Mouse (Mus musculus) midbrain, postnatal 0 days (tissue): Measurements from ENCODE around the gene Mymk. TPM values are rescaled to one million over a fixed set of nuclear protein-coding genes. Genes with fewer than 3 reads are reported as not detected.

ENCODE experiments used
- ATAC-seq: fragments of 200-750 bp; cut with Nextera tagmentation; 2 replicates; pipeline ENCODE4 v1.8.0; 2017; ENCODE audit warnings: moderate number of reproducible peaks, mild to moderate bottlenecking, moderate TSS enrichment, moderate library complexity; ENCODE audit not compliant: low FRiP score
- DNase-seq: peaks from one replicate; pipeline ENCODE4 v3.0.0-alpha.2; 2015; ENCODE audit warnings: low spot score
- H3K27ac ChIP-seq: fragments of 300-500 bp; sonication (generic); 2 replicates; pipeline ENCODE4 v1.5.1; 2014; ENCODE audit warnings: low read depth, mild to moderate bottlenecking, low read length, mixed read lengths
- H3K27me3 ChIP-seq: fragments of 300-500 bp; sonication (generic); 2 replicates; pipeline ENCODE4 v1.6.1; 2014; ENCODE audit warnings: low read length, control low read depth, mixed read lengths; ENCODE audit not compliant: insufficient read depth
- H3K36me3 ChIP-seq: fragments of 300-500 bp; sonication (generic); 2 replicates; pipeline ENCODE4 v1.6.1; 2014; ENCODE audit warnings: low read length, control low read depth, mixed read lengths; ENCODE audit not compliant: insufficient read depth
- H3K4me1 ChIP-seq: fragments of 300-500 bp; sonication (generic); 2 replicates; pipeline ENCODE4 v1.6.1; 2014; ENCODE audit warnings: mild to moderate bottlenecking, control low read depth, antibody characterized with exemption, low read length, mixed read lengths; ENCODE audit not compliant: insufficient read depth
- H3K4me2 ChIP-seq: fragments of 300-500 bp; sonication (generic); 2 replicates; pipeline ENCODE4 v1.6.1; 2014; ENCODE audit warnings: low read depth, mild to moderate bottlenecking, low read length, mixed read lengths; ENCODE audit not compliant: poor library complexity, severe bottlenecking
- H3K4me3 ChIP-seq: fragments of 300-500 bp; sonication (generic); 2 replicates; pipeline ENCODE4 v1.5.1; 2014; ENCODE audit warnings: low read depth, mild to moderate bottlenecking, low read length, moderate library complexity
- H3K9ac ChIP-seq: fragments of 300-500 bp; sonication (generic); replicated peaks from 2 replicates; pipeline ENCODE4 v1.6.1; 2014; ENCODE audit warnings: mild to moderate bottlenecking, low read length, moderate library complexity, mixed read lengths; ENCODE audit not compliant: poor library complexity, severe bottlenecking
- H3K9me3 ChIP-seq: fragments of 300-500 bp; sonication (generic); 2 replicates; pipeline ENCODE4 v1.6.1; 2016; ENCODE audit warnings: low read length, control low read depth
- CTCF ChIP-seq: IDR thresholded peaks from 2 replicates; pipeline ENCODE4 v1.5.1; 2016; ENCODE audit warnings: antibody characterized with exemption, mild to moderate bottlenecking
- WGBS: fragments of 180-500 bp; shearing (Covaris S2); extraction: QIAGEN DNeasy Blood & Tissue Kit; methylation state at CpG from one replicate; pipeline ENCODE4 v1.1.7; 2014; 5-methylcytosine and 5-hydroxymethylcytosine counted together
- polyA plus RNA-seq: library from polyadenylated mRNA; unstranded; fragments of >200 nt; fragmentation: Nextera tagmentation; extraction: Ambion mirVana; gene quantifications from 2 replicates; pipeline ENCODE4 v1.2.1, GENCODE M21; 2015
- total RNA-seq: library from RNA; depleted of rRNA; stranded (reverse); fragments of >200 nt; gene quantifications from 2 replicates; pipeline ENCODE4 v1.2.3, GENCODE M21; 2014; rRNA removed

Mymk gene
- total RNA-seq, result 0.16 TPM in 1 of 2 replicates, not detected in the other
- 0.15 TPM in 1 of 2 replicates, not detected in the other for polyA plus RNA-seq

- Histone ChIP-seq H3K9ac (no peak within 1 kb of the TSS), H3K4me1 (no peaks in the 10 kb centered on the region), H3K27me3 (no peaks in the 10 kb centered on the region), H3K27ac (no peak within 1 kb of the TSS), H3K4me2 (no peak within 1 kb of the TSS), H3K4me3 (no peak within 1 kb of the TSS), H3K36me3 (no peaks in the 10 kb centered on the region), H3K9me3 (no peaks in the 10 kb centered on the region)
- no peak for TF ChIP-seq CTCF
- DNase-seq, result no peak
- 72% methylated on average over 2 of the region's 2 CpGs for WGBS
- ATAC-seq, result no peak
Observed at GRCm38 (mm10) chr2:27071978-27072377, at the start of gene Mymk. TSS of gene Mymk (minus strand) at chr2:27072179.

GRCm38 (mm10) chr2:27120241-27120641 is 48.3 kb upstream of the Mymk start:
- no peak overlapping the region for H3K27ac ChIP-seq
- DNase-seq, result peak; percentile 52
- H3K4me1 ChIP-seq, result no peaks in the 10 kb centered on the region
- H3K36me3 ChIP-seq, result no peaks in the 10 kb centered on the region
- no peak for ATAC-seq
- H3K4me2 ChIP-seq, result no peak overlapping the region
- no peaks in the 10 kb centered on the region for H3K9me3 ChIP-seq
- no peak overlapping the region for H3K4me3 ChIP-seq
- TF ChIP-seq CTCF, result no peak
- 64% methylated on average over 8 of the region's 8 CpGs for WGBS
- no peaks in the 10 kb centered on the region for H3K27me3 ChIP-seq
- H3K9ac ChIP-seq, result no peak overlapping the region

DNA sequence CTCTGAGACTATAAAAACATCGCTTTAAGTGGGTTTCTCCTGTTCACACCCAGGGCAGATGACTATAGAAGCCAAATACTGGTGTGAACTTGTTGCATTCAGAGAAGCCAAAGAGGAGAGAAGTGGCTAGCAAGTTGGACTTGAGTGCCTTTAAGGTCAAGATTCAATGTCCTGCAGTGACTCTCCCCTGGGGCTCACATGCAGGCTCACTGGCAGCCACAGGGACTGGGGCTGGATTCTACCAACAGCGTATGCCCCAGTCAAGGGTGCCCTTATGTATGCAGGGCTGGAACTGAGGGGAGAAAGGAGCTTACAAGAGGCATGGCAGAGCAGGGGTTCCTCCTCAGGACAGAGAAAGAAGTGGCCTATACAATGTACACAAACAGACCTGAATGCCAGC is 47.8 kb upstream of the Mymk start:
- H3K9me3 ChIP-seq, result no peaks in the 10 kb centered on the region
- TF ChIP-seq CTCF, result no peak

GRCm38 (mm10) chr2:27118452-27118851 is 46.5 kb upstream of the Mymk start:
- Histone ChIP-seq H3K27me3 (no peaks in the 10 kb centered on the region), H3K4me3 (no peak overlapping the region), H3K4me2 (no peak overlapping the region), H3K9ac (no peak overlapping the region), H3K9me3 (no peaks in the 10 kb centered on the region), H3K27ac (no peak overlapping the region), H3K36me3 (no peaks in the 10 kb centered on the region), H3K4me1 (no peaks in the 10 kb centered on the region)
- no peak for TF ChIP-seq CTCF
- 60% methylated on average over 4 of the region's 4 CpGs for WGBS
- ATAC-seq (no peak), DNase-seq (no peak)

More for the DNA sequence above, 47.8 kb upstream of the Mymk start:
- no peak overlapping the region for H3K4me2 ChIP-seq
- DNase-seq (no peak), ATAC-seq (no peak)
- no peak overlapping the region for H3K9ac ChIP-seq
- H3K4me3 ChIP-seq, result no peak overlapping the region
- H3K36me3 ChIP-seq, result no peaks in the 10 kb centered on the region
- WGBS, result 84% methylated on average over 2 of the region's 2 CpGs
- H3K27ac ChIP-seq, result no peak overlapping the region
- no peaks in the 10 kb centered on the region for H3K27me3 ChIP-seq
- H3K4me1 ChIP-seq, result no peaks in the 10 kb centered on the region

- no peak for ATAC-seq
- DNase-seq, result no peak
- Histone ChIP-seq H3K9me3 (no peaks in the 10 kb centered on the region), H3K27ac (no peak overlapping the region), H3K4me3 (no peak overlapping the region), H3K27me3 (no peaks in the 10 kb centered on the region), H3K9ac (no peak overlapping the region), H3K36me3 (no peaks in the 10 kb centered on the region), H3K4me2 (no peak overlapping the region), H3K4me1 (no peaks in the 10 kb centered on the region)
- no peak for TF ChIP-seq CTCF
- 89% methylated on average over 10 of the region's 10 CpGs for WGBS
Observed at GRCm38 (mm10) chr2:27114169-27114568, 42.2 kb upstream of the Mymk start.

DNA sequence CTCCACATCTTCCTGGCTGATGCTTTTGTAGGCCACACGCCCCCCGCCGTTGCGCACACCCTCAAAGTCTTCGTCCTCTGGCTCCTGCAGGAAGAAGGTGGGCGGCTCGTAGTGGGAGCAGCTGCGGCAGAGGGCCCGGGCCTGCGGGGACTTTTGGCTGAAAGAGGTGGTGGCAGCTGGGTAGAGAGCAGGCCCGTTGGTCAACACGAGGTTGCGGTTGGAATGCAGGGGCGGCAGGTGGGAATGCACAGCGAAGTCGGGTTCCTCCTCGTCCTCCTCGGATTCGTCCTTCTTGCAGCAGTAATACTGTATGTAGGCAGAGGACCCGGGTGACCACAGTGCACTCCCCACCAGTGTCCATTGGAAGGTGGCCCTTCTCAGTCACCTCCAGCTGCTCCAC is 40.6 kb upstream of the Mymk start:
- H3K4me3 ChIP-seq, result no peak overlapping the region
- H3K9ac ChIP-seq, result no peak overlapping the region
- no peaks in the 10 kb centered on the region for H3K27me3 ChIP-seq
- DNase-seq (no peak), ATAC-seq (no peak)
- no peak overlapping the region for H3K27ac ChIP-seq
- no peaks in the 10 kb centered on the region for H3K4me1 ChIP-seq
- TF ChIP-seq CTCF, result no peak
- no peak overlapping the region for H3K4me2 ChIP-seq
- H3K9me3 ChIP-seq, result no peaks in the 10 kb centered on the region
- 72% methylated on average over 20 of the region's 20 CpGs for WGBS
- no peaks in the 10 kb centered on the region for H3K36me3 ChIP-seq
